Mouse (Mus musculus) monocyte, adult 2 months (primary cell): ENCODE measurements around the gene Ankrd61.

Experiments
- DNase-seq, 2 experiments: peaks; one replicate each; pipeline ENCODE4 v3.0.0; 2022; ENCODE audit warnings: low spot score in 2 of 2, low read depth in 1 of 2

Gene Ankrd61

GRCm38 (mm10) chr5:143893396-143893795, 4.1 kb downstream of the Ankrd61 start:
- no peak for DNase-seq

DNA sequence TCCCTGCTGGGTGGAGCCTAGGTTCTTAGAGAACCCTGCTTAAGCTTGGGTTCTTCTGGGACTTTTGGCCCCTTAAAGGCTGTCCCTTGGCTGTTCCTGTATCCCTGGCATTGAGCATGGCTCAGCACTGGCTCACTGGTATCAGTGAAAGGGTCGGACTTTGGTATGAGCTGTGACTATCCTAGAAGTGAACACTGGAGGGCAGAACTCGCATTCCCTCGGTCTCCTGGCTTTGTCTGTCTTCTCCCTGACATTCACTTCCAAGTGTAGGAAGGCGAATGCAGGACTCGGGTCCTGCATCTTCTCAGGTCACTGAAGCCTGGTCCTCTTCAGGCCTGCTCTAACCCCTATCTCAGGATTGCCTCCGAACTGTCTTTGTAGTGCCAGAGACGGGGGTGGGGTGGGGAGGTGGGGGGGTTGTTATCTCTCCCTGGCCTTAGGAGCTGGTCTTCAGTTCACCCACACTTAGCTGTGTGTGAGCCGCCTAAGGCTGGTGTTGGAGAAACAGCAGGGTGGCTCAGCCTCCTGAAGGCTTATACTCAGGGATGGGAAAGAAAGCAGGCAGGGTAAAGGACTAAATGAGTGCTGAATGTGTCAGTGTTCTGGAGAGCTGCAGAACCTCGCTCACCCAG, 5.1 kb downstream of the Ankrd61 start:
- DNase-seq, result no peak

DNA sequence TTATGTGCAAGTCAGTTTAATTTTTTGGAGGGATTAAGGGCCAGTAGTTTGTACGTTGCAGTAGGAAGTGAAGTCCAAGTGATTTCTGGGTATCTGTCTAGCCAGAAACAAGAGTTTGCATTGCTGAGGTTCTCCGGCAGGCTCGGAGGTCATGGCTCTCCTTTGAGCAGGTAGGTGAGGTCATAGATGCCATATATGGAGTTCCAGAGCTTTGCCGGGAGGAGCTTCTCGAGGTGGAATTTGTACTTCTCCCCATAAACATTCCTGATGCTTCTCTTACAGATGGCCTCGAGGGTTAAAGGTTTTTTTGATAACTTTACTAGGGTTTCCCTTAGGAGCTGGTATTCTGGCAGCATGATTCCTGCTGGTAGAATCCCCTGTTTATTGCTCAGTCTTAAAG, 6.7 kb downstream of the Ankrd61 start:
- no peak for DNase-seq

DNA sequence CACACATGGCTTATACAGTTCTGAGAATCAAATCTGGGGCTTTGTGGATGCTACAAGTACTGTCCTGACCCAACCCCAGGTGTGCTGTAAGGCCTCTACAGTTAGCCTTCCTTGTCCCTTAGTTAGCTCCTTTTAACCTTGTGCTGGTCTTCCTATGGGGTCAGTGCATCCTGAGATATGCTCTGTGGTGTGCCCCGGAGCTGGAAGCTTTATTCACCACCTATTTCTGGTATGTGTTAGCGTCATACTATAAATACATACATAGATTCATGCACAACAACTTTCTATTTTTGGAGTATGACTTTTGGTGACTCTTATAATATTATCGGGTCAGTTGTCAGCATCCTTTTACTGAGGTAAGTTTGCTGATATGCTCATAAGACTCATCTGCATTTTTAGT, 12.2 kb downstream of the Ankrd61 start:
- DNase-seq, result no peak

DNA sequence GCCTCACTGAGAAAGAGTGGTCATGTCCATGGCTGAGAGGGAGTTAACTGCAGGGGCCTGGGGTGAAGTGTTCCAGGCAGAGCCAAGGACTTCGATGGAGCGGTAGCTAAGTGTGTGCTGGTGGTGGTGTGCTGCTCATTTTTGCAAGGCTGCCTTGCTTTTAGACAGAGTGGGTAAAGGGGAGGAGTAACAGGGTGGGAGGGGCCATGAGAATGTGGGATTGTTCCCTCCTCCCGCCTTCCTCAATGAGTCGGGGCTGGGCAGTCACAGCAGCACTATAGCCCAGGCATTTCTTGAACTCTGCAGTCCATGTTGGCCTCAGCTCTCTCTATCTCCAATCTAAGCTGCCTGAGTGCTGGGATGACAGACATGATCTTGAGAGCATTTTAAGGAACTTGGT, 22.9 kb downstream of the Ankrd61 start:
- no peak for DNase-seq

GRCm38 (mm10) chr5:143871547-143872169, 25.8 kb downstream of the Ankrd61 start:
- DNase-seq, result no peak
